Mouse (Mus musculus): ENCODE measurements around the gene Fgf22.

- TF ChIP-seq GATA1 (IDR thresholded peaks at IDR 0.05; ENCODE audit: borderline replicate concordance, low read length): no peak
- no peak for TF ChIP-seq FLI1 (IDR thresholded peaks at IDR 0.05; ENCODE audit: low read length)
Observed at GRCm38 (mm10) chr10:79802331-79802971, 47.6 kb downstream of the Fgf22 start.

Measured in megakaryocyte, embryonic 14.5 days (primary cell).